Mouse (Mus musculus) heart, postnatal 36 days (tissue): ENCODE results near the gene Abhd17a. TPM values are rescaled to one million over a fixed set of nuclear protein-coding genes. Genes with fewer than 3 reads are reported as not detected.
A peak's percentile ranks its signal among the peaks of the same experiment; 100 is the strongest.

Experiments
- DNase-seq, 2 experiments: peaks; one replicate each; pipeline ENCODE4 v3.0.0; 2021 to 2022
- intact Hi-C: fragments of 180-260 bp; cut with DNase I; formaldehyde crosslinking; loops from one replicate; pipeline ENCODE4 v1.15.1; 2025
- total RNA-seq, 2 experiments: library from RNA; stranded (reverse); gene quantifications; 2 replicates each; pipeline ENCODE4 v1.2.3; 2021

The Abhd17a gene
- total RNA-seq, 2 experiments from 2014 or later: 48.3 to 51.2 TPM

- DNase-seq: peak in 1 of 2 experiments; percentile 53
- intact Hi-C loops: loop anchor here (1.0 to 2.0 kb wide), 3 partner anchors 24 to 79 kb away; partner anchors contain the start of genes Adat3, Csnk1g2 and Scamp4
These were observed 11.2 kb downstream of the Abhd17a start for GRCm38 (mm10) chr10:80578911-80579310.

GRCm38 (mm10) chr10:80578131-80578750, 11.9 kb downstream of the Abhd17a start:
- intact Hi-C loops: loop anchor here (1.0 to 2.0 kb wide), 3 partner anchors 25 to 80 kb away; partner anchors contain the start of genes Adat3, Csnk1g2 and Scamp4

GRCm38 (mm10) chr10:80577195-80578130, 12.7 kb downstream of the Abhd17a start, which contains the start of gene Klf16:
Gene Klf16 (minus strand): TSS chr10:80577321.
- peak; percentile 98 to 100 for DNase-seq
- intact Hi-C loops: loop anchor here (1.0 to 2.0 kb wide), 3 partner anchors 25 to 81 kb away; partner anchors contain the start of genes Adat3, Csnk1g2 and Scamp4

More at GRCm38 (mm10) chr10:80578131-80578750, 11.9 kb downstream of the Abhd17a start:
- DNase-seq: peak; percentile 84 to 85

- intact Hi-C loops: no loop called here
- peak; percentile 59 for DNase-seq
These were observed 13.6 kb downstream of the Abhd17a start for GRCm38 (mm10) chr10:80576351-80577194.

GRCm38 (mm10) chr10:80575925-80576324, 14.2 kb downstream of the Abhd17a start:
- intact Hi-C loops: no loop called here
- no peak for DNase-seq

GRCm38 (mm10) chr10:80574896-80575295, 15.2 kb downstream of the Abhd17a start:
- intact Hi-C loops: no loop called here
- no peak for DNase-seq

- intact Hi-C loops: no loop called here
These were observed 16.2 kb downstream of the Abhd17a start for GRCm38 (mm10) chr10:80573944-80574343.

GRCm38 (mm10) chr10:80572477-80572876, 17.7 kb downstream of the Abhd17a start:
- no peak for DNase-seq
- intact Hi-C loops: no loop called here

More at GRCm38 (mm10) chr10:80573944-80574343, 16.2 kb downstream of the Abhd17a start:
- DNase-seq: no peak

- intact Hi-C loops: no loop called here
- DNase-seq: no peak
These were observed 19.0 kb downstream of the Abhd17a start for GRCm38 (mm10) chr10:80570871-80571836.

- intact Hi-C loops: no loop called here
These were observed 19.7 kb downstream of the Abhd17a start for GRCm38 (mm10) chr10:80570419-80570818.

GRCm38 (mm10) chr10:80569664-80570066, 20.5 kb downstream of the Abhd17a start:
- intact Hi-C loops: no loop called here
- peak; percentile 50 to 58 for DNase-seq

More at GRCm38 (mm10) chr10:80570419-80570818, 19.7 kb downstream of the Abhd17a start:
- DNase-seq: no peak

GRCm38 (mm10) chr10:80568876-80569275, 21.3 kb downstream of the Abhd17a start:
- DNase-seq: no peak
- intact Hi-C loops: no loop called here

GRCm38 (mm10) chr10:80566375-80567092, 23.6 kb downstream of the Abhd17a start:
- DNase-seq: peak; percentile 87 to 93
- intact Hi-C loops: loop anchor here (1.0 kb wide), 1 partner anchor 122 kb away; no protein-coding TSS in a partner anchor

- intact Hi-C loops: no loop called here
These were observed 28.8 kb downstream of the Abhd17a start, which contains the start of gene Rexo1 for GRCm38 (mm10) chr10:80561116-80561944. Gene Rexo1 (minus strand): TSS chr10:80561560.

GRCm38 (mm10) chr10:80560621-80561020, 29.5 kb downstream of the Abhd17a start:
- intact Hi-C loops: no loop called here
- no peak for DNase-seq

More at GRCm38 (mm10) chr10:80561116-80561944, 28.8 kb downstream of the Abhd17a start, which contains the start of gene Rexo1:
- DNase-seq: peak; percentile 93 to 96

GRCm38 (mm10) chr10:80559431-80559830, 30.7 kb downstream of the Abhd17a start:
- intact Hi-C loops: no loop called here
- no peak for DNase-seq
